Mouse (Mus musculus) thymus, adult 2 months (tissue): ENCODE results near the gene Fam228b. TPM values are rescaled to one million over a fixed set of nuclear protein-coding genes. Genes with fewer than 3 reads are reported as not detected.
"Not testable (repeated sequence)": the region's sequence is repeated elsewhere in the genome, so short reads cannot be mapped to it uniquely, and the experiment has no call there.

Experiments used
- DNase-seq: peaks from one replicate; pipeline ENCODE4 v3.0.0; 2021
- H3K27ac ChIP-seq: fragments of 200-500 bp; 2 replicates; pipeline ENCODE4 v1.5.1; 2012; ENCODE audit warnings: low read length, control low read depth; ENCODE audit not compliant: control insufficient read depth, insufficient read depth
- H3K27me3 ChIP-seq: fragments of 200-500 bp; 2 replicates; pipeline ENCODE4 v1.6.1; 2012; ENCODE audit warnings: mild to moderate bottlenecking, low read length, moderate library complexity, mixed read lengths; ENCODE audit not compliant: control insufficient read depth, insufficient read depth
- H3K36me3 ChIP-seq: fragments of 200-500 bp; 2 replicates; pipeline ENCODE4 v1.6.1; 2012; ENCODE audit warnings: mild to moderate bottlenecking, low read length, moderate library complexity; ENCODE audit not compliant: control insufficient read depth, insufficient read depth
- H3K4me1 ChIP-seq: fragments of 200-500 bp; replicated peaks from 2 replicates; pipeline ENCODE4 v1.6.1; 2012; ENCODE audit warnings: low read length; ENCODE audit not compliant: control insufficient read depth, insufficient read depth
- H3K4me3 ChIP-seq: fragments of 200-500 bp; 2 replicates; pipeline ENCODE4 v1.5.1; 2012; ENCODE audit warnings: mild to moderate bottlenecking, low read length, control low read depth, moderate library complexity; ENCODE audit not compliant: control insufficient read depth, insufficient read depth
- CTCF ChIP-seq: fragments of 200-500 bp; IDR thresholded peaks from 2 replicates; pipeline ENCODE4 v1.5.1; 2012; ENCODE audit warnings: mild to moderate bottlenecking, control low read depth, low read length, moderate library complexity, borderline replicate concordance; ENCODE audit not compliant: control insufficient read depth, poor library complexity, insufficient read depth; ENCODE audit errors: extremely low read depth
- POLR2A ChIP-seq: fragments of 200-500 bp; IDR thresholded peaks from 2 replicates; pipeline ENCODE4 v1.6.1; 2012; ENCODE audit warnings: mild to moderate bottlenecking, low read length, control low read depth, moderate library complexity; ENCODE audit not compliant: control insufficient read depth, poor library complexity, insufficient read depth; ENCODE audit errors: extremely low read depth
- WGBS: fragments of 180-500 bp; shearing (Covaris S2); methylation state at CpG from one replicate; pipeline ENCODE4 v1.1.7; 2018; 5-methylcytosine and 5-hydroxymethylcytosine counted together
- polyA plus RNA-seq: library from polyadenylated mRNA; depleted of rRNA; stranded (reverse); fragments of >200 nt; gene quantifications from 2 replicates; pipeline ENCODE4 v1.2.3, GENCODE M21; 2012; rRNA removed

The Fam228b gene
- 0.71 and 0.99 TPM in 2 replicates for polyA plus RNA-seq

- peaks cover 4% of the 10 kb centered on the region for H3K4me1 ChIP-seq
- 6% methylated on average over 61 of the region's 61 CpGs for WGBS
- H3K36me3 ChIP-seq: no peaks in the 10 kb centered on the region
- no peak within 1 kb of the TSS for H3K27ac ChIP-seq
- H3K4me3 ChIP-seq: peak within 1 kb of the TSS; percentile 91
- TF ChIP-seq POLR2A: peak; percentile 55
- peak; percentile 98 for TF ChIP-seq CTCF
- DNase-seq: peak; percentile 98
- no peaks in the 10 kb centered on the region for H3K27me3 ChIP-seq
Observed at GRCm38 (mm10) chr12:4768492-4769332, at the start of gene Fam228b, which contains the start of gene Pfn4. Gene Fam228b, minus strand, starts transcription at chr12:4769267. Gene Pfn4, plus strand, starts transcription at chr12:4769022.

GRCm38 (mm10) chr12:4817361-4818101 is 48.5 kb upstream of the Fam228b start, which contains the start of gene Sf3b6:
Gene Sf3b6, plus strand, starts transcription at chr12:4817544.
- peak within 1 kb of the TSS; percentile 87 for H3K4me3 ChIP-seq
- peaks cover 17% of the 10 kb centered on the region for H3K36me3 ChIP-seq
- peaks cover 2% of the 10 kb centered on the region; the same call in 1 of the 2 replicates for H3K4me1 ChIP-seq
- peak; percentile 100 for DNase-seq
- peak within 1 kb of the TSS; percentile 69 for H3K27ac ChIP-seq
- under 1% methylated on average over 49 of the region's 49 CpGs for WGBS
- no peaks in the 10 kb centered on the region for H3K27me3 ChIP-seq
- TF ChIP-seq POLR2A (peak; percentile 63), CTCF (no peak)

- peak overlapping the region; percentile 87 for H3K4me3 ChIP-seq
Observed at GRCm38 (mm10) chr12:4816680-4817360, 47.8 kb upstream of the Fam228b start.

GRCm38 (mm10) chr12:4813636-4814035 is 44.6 kb upstream of the Fam228b start:
- DNase-seq: no peak
- no peak overlapping the region for H3K4me3 ChIP-seq
- no peak overlapping the region for H3K27ac ChIP-seq
- H3K27me3 ChIP-seq: no peaks in the 10 kb centered on the region
- TF ChIP-seq POLR2A: no peak
- no peak for TF ChIP-seq CTCF
- no peaks in the 10 kb centered on the region for H3K36me3 ChIP-seq
- 96% methylated on average over 4 of the region's 4 CpGs for WGBS
- peaks cover 2% of the 10 kb centered on the region; the same call in 1 of the 2 replicates for H3K4me1 ChIP-seq

More at GRCm38 (mm10) chr12:4816680-4817360, 47.8 kb upstream of the Fam228b start:
- Histone ChIP-seq H3K36me3 (peaks cover 11% of the 10 kb centered on the region), H3K27ac (peak overlapping the region; percentile 32; the same call in 1 of the 2 replicates), H3K4me1 (peaks cover 2% of the 10 kb centered on the region; the same call in 1 of the 2 replicates), H3K27me3 (no peaks in the 10 kb centered on the region)
- 8% methylated on average over 24 of the region's 24 CpGs for WGBS
- no peak for TF ChIP-seq POLR2A
- no peak for TF ChIP-seq CTCF
- DNase-seq: no peak

GRCm38 (mm10) chr12:4811705-4812104 is 42.6 kb upstream of the Fam228b start:
- TF ChIP-seq POLR2A (no peak), CTCF (no peak)
- no peaks in the 10 kb centered on the region for H3K4me1 ChIP-seq
- WGBS: 76% methylated on average over 3 of the region's 3 CpGs

GRCm38 (mm10) chr12:4811036-4811435 is 42.0 kb upstream of the Fam228b start:
- WGBS: 91% methylated on average over 4 of the region's 4 CpGs
- Histone ChIP-seq H3K4me3 (no peak overlapping the region), H3K36me3 (no peaks in the 10 kb centered on the region), H3K27me3 (no peaks in the 10 kb centered on the region), H3K4me1 (no peaks in the 10 kb centered on the region), H3K27ac (no peak overlapping the region)
- no peak for DNase-seq
- TF ChIP-seq CTCF (no peak), POLR2A (no peak)

More at GRCm38 (mm10) chr12:4811705-4812104, 42.6 kb upstream of the Fam228b start:
- Histone ChIP-seq H3K4me3 (no peak overlapping the region), H3K36me3 (no peaks in the 10 kb centered on the region), H3K27ac (no peak overlapping the region), H3K27me3 (no peaks in the 10 kb centered on the region)
- DNase-seq: no peak

GRCm38 (mm10) chr12:4797471-4797870 is 28.4 kb upstream of the Fam228b start:
- H3K4me3 ChIP-seq, H3K27me3 ChIP-seq, H3K27ac ChIP-seq, H3K36me3 ChIP-seq, DNase-seq, H3K4me1 ChIP-seq: not testable (repeated sequence)
- 84% methylated on average over 6 of the region's 6 CpGs for WGBS
